Mouse (Mus musculus) megakaryocyte, embryonic 14.5 days (primary cell): ENCODE measurements around the gene Fcho2.

Source experiments
- FLI1 ChIP-seq: IDR thresholded peaks from 2 replicates; pipeline ENCODE4 v1.6.1; 2012; ENCODE audit warnings: low read length, inconsistent platforms, mixed read lengths
- GATA1 ChIP-seq: IDR thresholded peaks from 3 replicates; pipeline ENCODE4 v1.6.1; 2012; ENCODE audit warnings: mixed read lengths, low read length, inconsistent platforms, borderline replicate concordance

DNA sequence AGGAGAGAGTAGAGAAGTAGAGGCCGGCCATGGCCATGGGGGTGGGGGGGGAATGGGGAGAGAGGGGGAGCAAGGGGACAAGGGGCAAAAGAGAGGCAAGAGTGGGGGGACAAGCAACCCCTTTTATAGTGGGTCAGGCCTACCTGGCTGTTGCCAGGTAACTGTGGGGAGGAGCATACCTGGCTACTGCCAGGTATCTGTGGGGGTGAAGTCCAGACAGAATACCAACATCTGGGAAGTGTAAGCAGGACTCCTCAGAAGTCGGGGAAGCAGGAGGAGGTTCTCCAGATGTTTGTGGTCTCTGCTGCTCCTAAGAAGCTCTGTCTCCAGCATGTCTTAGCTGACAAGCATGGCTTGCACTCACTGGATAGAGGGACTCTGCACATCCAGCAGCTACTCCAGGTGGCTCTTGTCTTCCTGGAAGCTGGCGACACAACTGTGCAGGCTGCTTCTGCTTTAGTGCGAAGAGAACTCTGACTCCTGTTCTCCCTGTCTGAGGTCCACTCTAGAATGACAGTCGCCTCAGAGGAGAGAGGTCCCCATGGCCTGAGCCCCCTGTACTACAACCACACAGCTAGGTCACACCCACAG lies 134.7 kb downstream of the Fcho2 start:
- TF ChIP-seq GATA1 (no peak), FLI1 (no peak)
